Mouse (Mus musculus) liver, embryonic 14.5 days (tissue): ENCODE results near the gene Creb5.

Experiments
- CTCF ChIP-seq: IDR thresholded peaks from 2 replicates; pipeline ENCODE4 v1.5.1; 2016; ENCODE audit warnings: antibody characterized with exemption, low read depth, control low read depth
- EP300 ChIP-seq: IDR thresholded peaks from 2 replicates; pipeline ENCODE4 v1.6.1; 2016; ENCODE audit warnings: antibody characterized with exemption, low read depth

DNA sequence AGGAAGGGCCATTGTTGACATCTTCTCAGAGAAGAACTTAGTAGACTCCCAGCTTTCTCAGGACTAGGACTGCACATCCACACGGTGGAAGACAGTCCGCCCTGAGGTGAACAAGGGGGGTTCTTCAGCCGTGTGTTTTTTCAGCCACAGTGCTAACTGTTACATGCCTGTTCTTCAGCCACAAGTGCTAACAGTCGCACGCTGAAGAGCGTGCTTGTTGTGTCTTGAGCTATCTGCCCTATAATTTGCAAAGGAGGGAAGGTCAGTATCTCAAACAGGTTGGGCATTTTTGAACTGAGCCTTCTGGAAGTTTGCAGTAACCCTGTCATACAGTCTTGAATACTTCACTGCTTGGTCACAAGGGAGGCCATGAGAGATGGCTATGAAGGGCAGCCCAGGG, 174.0 kb downstream of the Creb5 start:
- TF ChIP-seq CTCF (no peak), EP300 (no peak)
